ENCODE assay signal across 17 mouse cellular contexts in genomic region chr7:117618715-117619150, GRCm38 (mm10).
A peak's percentile ranks its signal among the peaks of the same experiment; 100 is the strongest.
DNase-seq lines count a peak whose midpoint lies in the region; ATAC-seq and TF ChIP-seq lines count a peak whose summit lies in the region.
"Had no signal": no experiment of that assay in that cellular context is flagged by ENCODE, and none has a peak within 500 bp of the region (broad histone marks: within the 10 kb centered on the region; RNA-seq: fewer than 3 reads in every experiment).

No protein-coding gene starts in this region.

- no peak for TF ChIP-seq CTCF in layer of hippocampus, adult 2 months (conservative IDR thresholded peaks at IDR 0.05)
- no peak for TF ChIP-seq CTCF in thymus, adult 2 months (IDR thresholded peaks at IDR 0.05; ENCODE audit: borderline replicate concordance, control insufficient read depth, extremely low read depth, insufficient read depth, low read length, poor library complexity)

- ATAC-seq in forebrain, embryonic 12.5 days (ENCODE audit: low FRiP score): peak; percentile 91
- ATAC-seq in hindbrain, embryonic 14.5 days (ENCODE audit: low FRiP score): peak; percentile 69; the same call in 1 of the 2 replicates
- peak; percentile 73 for ATAC-seq in neural tube, embryonic 12.5 days (ENCODE audit: low FRiP score, low read depth)
- ATAC-seq: inflammation-experienced regulatory T-cells, adult 6 months; liver, embryonic 12.5 days; lung, postnatal 0 days had no signal

- DNase-seq in layer of hippocampus, adult 2 months (ENCODE audit: low spot score in 2 of 2): no peak
- no peak for DNase-seq in layer of hippocampus, adult 18-20 months (ENCODE audit: low spot score in 2 of 2)
- DNase-seq in hindbrain, embryonic 14.5 days (ENCODE audit: low spot score): no peak
- DNase-seq in thymus, adult 2 months: no peak
- no peak for DNase-seq in T-cell, adult 2 months (ENCODE audit: low spot score)
- DNase-seq in MN1 (ENCODE audit: low spot score): no peak
- DNase-seq: cerebellum, adult 18-20 months; gastrocnemius, postnatal 25 days; layer of hippocampus, adult 9-11 months; right cerebral cortex, postnatal 4 days had no signal

- 0 out of 2 replicates have a peak overlapping the region, but pooled peaks have one; percentile 2 for H3K4me2 ChIP-seq in forebrain, embryonic 12.5 days
- H3K4me2 ChIP-seq in hindbrain, embryonic 14.5 days (replicated peaks): no peak overlapping the region
- H3K4me2 ChIP-seq in neural tube, embryonic 12.5 days (replicated peaks): 0 out of 2 replicates have a peak overlapping the region, but pooled peaks have one; percentile 2
- H3K4me2 ChIP-seq: embryonic facial prominence, embryonic 12.5 days; liver, embryonic 12.5 days had no signal

- no peak overlapping the region for H3K4me3 ChIP-seq in layer of hippocampus, adult 2 months
- no peak overlapping the region for H3K4me3 ChIP-seq in forebrain, embryonic 12.5 days (replicated peaks)
- no peak overlapping the region for H3K4me3 ChIP-seq in hindbrain, embryonic 14.5 days (replicated peaks; ENCODE audit: low read length)
- no peak overlapping the region for H3K4me3 ChIP-seq in neural tube, embryonic 12.5 days
- no peak overlapping the region for H3K4me3 ChIP-seq in thymus, adult 2 months (ENCODE audit: control insufficient read depth, insufficient read depth, low read length)
- H3K4me3 ChIP-seq: embryonic facial prominence, embryonic 12.5 days; liver, embryonic 12.5 days had no signal

- no peak for TF ChIP-seq POLR2A in thymus, adult 2 months (IDR thresholded peaks at IDR 0.05; ENCODE audit: control insufficient read depth, extremely low read depth, insufficient read depth, low read length, poor library complexity)

- 5% methylated on average over 4 of the region's 4 CpGs for WGBS in forebrain, embryonic 12.5 days
- 17% methylated on average over 4 of the region's 4 CpGs for WGBS in hindbrain, embryonic 14.5 days
- WGBS in neural tube, embryonic 12.5 days: 28% methylated on average over 4 of the region's 4 CpGs
- WGBS in thymus, adult 2 months: 96% methylated on average over 4 of the region's 4 CpGs

- no peaks in the 10 kb centered on the region for H3K9me3 ChIP-seq in forebrain, embryonic 12.5 days
- no peaks in the 10 kb centered on the region for H3K9me3 ChIP-seq in hindbrain, embryonic 14.5 days (ENCODE audit: control insufficient read depth, low read length)
- H3K9me3 ChIP-seq in neural tube, embryonic 12.5 days: no peaks in the 10 kb centered on the region
- H3K9me3 ChIP-seq: embryonic facial prominence, embryonic 12.5 days; liver, embryonic 12.5 days had no signal

- H3K4me1 ChIP-seq in forebrain, embryonic 12.5 days: peaks cover 41% of the 10 kb centered on the region
- H3K4me1 ChIP-seq in hindbrain, embryonic 14.5 days (replicated peaks; ENCODE audit: control insufficient read depth, insufficient read depth, low read length): peaks cover 20% of the 10 kb centered on the region
- H3K4me1 ChIP-seq in neural tube, embryonic 12.5 days: peaks cover 22% of the 10 kb centered on the region
- H3K4me1 ChIP-seq in thymus, adult 2 months (replicated peaks; ENCODE audit: control insufficient read depth, insufficient read depth, low read length): peaks cover 11% of the 10 kb centered on the region
- H3K4me1 ChIP-seq: embryonic facial prominence, embryonic 12.5 days had no signal

- H3K27me3 ChIP-seq in forebrain, embryonic 12.5 days: peaks cover 25% of the 10 kb centered on the region
- H3K27me3 ChIP-seq in hindbrain, embryonic 14.5 days (ENCODE audit: control insufficient read depth, insufficient read depth, low read length): no peaks in the 10 kb centered on the region
- no peaks in the 10 kb centered on the region for H3K27me3 ChIP-seq in neural tube, embryonic 12.5 days (replicated peaks)
- H3K27me3 ChIP-seq in thymus, adult 2 months (ENCODE audit: control insufficient read depth, insufficient read depth, low read length): no peaks in the 10 kb centered on the region
- H3K27me3 ChIP-seq: CH12.LX; embryonic facial prominence, embryonic 12.5 days; liver, embryonic 12.5 days had no signal

- no peaks in the 10 kb centered on the region for H3K36me3 ChIP-seq in forebrain, embryonic 12.5 days (replicated peaks)
- no peaks in the 10 kb centered on the region for H3K36me3 ChIP-seq in hindbrain, embryonic 14.5 days (replicated peaks; ENCODE audit: control insufficient read depth, insufficient read depth)
- H3K36me3 ChIP-seq in neural tube, embryonic 12.5 days: no peaks in the 10 kb centered on the region
- H3K36me3 ChIP-seq in thymus, adult 2 months (ENCODE audit: control insufficient read depth, insufficient read depth, low read length): no peaks in the 10 kb centered on the region
- H3K36me3 ChIP-seq: embryonic facial prominence, embryonic 12.5 days; liver, embryonic 12.5 days had no signal

- H3K9ac ChIP-seq in forebrain, embryonic 12.5 days: no peak overlapping the region
- H3K9ac ChIP-seq in hindbrain, embryonic 14.5 days: no peak overlapping the region
- H3K9ac ChIP-seq in neural tube, embryonic 12.5 days: no peak overlapping the region
- H3K9ac ChIP-seq: embryonic facial prominence, embryonic 12.5 days; liver, embryonic 12.5 days had no signal

- peak overlapping the region; percentile 23; the same call in 1 of the 2 replicates for H3K27ac ChIP-seq in layer of hippocampus, adult 2 months
- peak overlapping the region; percentile 79 for H3K27ac ChIP-seq in forebrain, embryonic 12.5 days
- H3K27ac ChIP-seq in hindbrain, embryonic 14.5 days: no peak overlapping the region
- no peak overlapping the region for H3K27ac ChIP-seq in neural tube, embryonic 12.5 days
- H3K27ac ChIP-seq in thymus, adult 2 months (ENCODE audit: control insufficient read depth, insufficient read depth, low read length): no peak overlapping the region
- H3K27ac ChIP-seq: embryonic facial prominence, embryonic 12.5 days; liver, embryonic 12.5 days had no signal

Comparison
In these comparisons a context has a peak if more than half of its experiments do, and no peak if none do; other contexts are left out.
1. H3K27ac ChIP-seq: peak in layer of hippocampus, adult 2 months (single experiment) and forebrain, embryonic 12.5 days (single experiment); none in hindbrain, embryonic 14.5 days (single experiment), neural tube, embryonic 12.5 days (single experiment) and thymus, adult 2 months (single experiment).
2. Peak in every context shown above with its lines, with median percentiles within 50 percentile points of each other: ATAC-seq.